Mouse (Mus musculus) gastrocnemius, adult 8-10 months (tissue): ENCODE measurements around the gene Tk1. TPM values are rescaled to one million over a fixed set of nuclear protein-coding genes. Genes with fewer than 3 reads are reported as not detected.
"Not testable (repeated sequence)": the region's sequence is repeated elsewhere in the genome, so short reads cannot be mapped to it uniquely, and the experiment has no call there.

Source experiments
- DNase-seq, 2 experiments: peaks; one replicate each; pipeline ENCODE4 v3.0.0; 2022; ENCODE audit warnings: low spot score in 2 of 2
- total RNA-seq, 4 experiments: library from RNA; stranded (reverse); gene quantifications; 2 replicates each; pipeline ENCODE4 v1.2.4; 2022

The Tk1 gene
- total RNA-seq, 4 experiments from 2014 or later, result 2.5 to 5.4 (median 4.1) TPM

DNA sequence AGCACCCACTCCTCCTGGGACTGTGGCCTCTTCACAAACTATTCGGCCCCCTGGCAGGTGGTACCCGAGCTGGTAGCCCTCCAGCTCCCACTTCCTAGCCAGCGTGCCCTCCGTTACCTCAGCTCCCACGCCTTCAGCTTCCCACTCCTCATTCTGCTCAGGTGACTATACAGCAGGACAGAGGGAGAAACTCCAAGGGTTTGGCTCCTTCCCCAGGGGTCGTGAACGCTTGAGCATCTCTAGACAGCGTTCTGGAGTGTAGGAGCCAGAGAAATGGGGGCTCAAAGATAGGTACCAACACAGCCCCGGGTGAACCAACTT lies 34.5 kb downstream of the Tk1 start:
- no peak for DNase-seq

DNA sequence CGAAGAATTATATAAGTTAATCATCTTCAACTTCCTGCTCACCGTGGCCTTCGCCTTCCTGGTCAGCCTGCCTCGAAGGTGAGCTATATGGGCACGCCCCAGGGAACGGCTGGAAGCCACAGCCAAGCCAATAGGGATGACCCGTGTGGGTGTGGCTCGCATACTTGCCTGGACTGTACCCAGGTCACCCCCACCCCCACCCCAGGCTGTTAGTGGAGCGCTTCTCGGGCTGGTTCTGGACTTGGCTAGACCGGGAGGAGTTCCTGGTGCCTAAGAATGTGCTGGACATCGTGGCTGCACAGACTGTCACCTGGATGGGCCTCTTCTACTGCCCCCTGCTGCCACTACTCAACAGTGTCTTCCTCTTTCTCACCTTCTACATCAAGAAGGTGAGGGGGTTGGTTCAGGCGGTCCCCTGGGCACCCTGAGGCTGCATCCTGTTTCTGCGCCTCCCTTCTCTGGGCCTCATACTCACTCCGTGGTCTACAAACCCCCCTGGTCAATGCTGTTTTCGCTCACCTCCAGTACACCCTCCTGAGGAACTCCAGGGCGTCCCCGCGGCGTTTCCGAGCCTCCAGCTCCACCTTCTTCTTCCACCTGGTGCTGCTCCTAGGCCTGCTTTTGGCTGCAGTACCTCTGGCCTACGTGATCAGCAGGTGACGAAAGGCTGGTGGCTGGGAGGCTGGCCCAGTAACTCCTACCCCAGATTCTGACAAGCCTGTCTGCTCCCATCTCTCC lies 35.0 kb downstream of the Tk1 start:
- no peak for DNase-seq

DNA sequence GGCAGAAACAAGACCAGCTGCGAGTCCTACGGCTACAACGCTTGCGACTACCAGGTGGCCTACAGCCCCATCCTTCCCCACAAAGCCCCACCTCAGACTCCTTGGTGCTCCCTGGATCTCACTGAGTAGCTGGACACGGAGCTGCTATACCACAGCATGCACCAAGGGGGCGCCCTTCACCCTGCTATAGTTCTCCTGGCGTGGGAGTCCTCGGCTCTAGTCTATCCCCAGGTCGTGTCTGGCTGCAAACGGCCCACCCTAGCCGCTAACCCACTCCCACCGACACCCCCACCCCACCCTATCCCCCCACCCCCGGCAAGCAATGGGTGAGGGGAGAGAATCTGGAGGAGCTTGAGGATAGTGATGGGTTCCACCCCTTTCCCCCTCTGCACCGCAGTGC lies 35.6 kb downstream of the Tk1 start:
- DNase-seq, result peak in 1 of 2 experiments; percentile 68

DNA sequence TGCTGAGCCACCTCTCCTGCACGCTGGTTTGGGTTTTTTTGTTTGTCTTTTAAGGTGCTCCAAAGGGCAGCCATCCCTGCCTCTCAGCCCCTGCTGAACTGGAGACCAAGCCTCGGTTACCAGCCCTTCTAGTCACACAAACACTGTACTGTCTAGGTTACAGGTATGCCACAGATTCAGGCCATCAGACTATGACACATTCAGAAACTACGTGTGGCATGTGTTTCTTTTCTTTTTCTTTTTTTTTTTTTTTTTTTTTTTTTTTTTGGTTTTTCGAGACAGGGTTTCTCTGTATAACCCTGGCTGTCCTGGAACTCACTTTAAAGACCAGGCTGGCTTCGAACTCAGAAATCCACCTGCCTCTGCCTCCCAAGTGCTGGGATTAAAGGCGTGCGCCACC lies 37.4 kb downstream of the Tk1 start:
- not testable (repeated sequence) for DNase-seq

DNA sequence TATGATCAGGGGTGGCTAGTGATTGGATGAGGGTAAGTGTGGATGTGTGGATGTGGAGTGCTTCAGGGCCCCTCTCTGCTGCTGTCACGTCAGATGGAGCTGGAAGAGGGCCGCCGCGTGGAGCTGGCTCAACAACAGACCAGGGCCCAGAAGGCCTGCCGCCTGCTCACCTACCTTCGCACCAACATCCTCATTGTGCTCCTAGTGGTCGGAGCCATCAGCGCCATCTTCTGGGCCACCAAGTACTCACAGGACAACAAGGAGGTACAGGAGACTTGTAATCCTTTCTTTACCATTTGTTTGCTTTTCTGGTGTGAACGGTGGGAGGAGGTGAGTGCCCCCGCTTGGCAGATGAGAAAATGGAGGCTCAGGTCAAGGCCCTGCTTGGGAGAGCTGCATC lies 39.6 kb downstream of the Tk1 start:
- DNase-seq, result peak in 1 of 2 experiments; percentile 48

DNA sequence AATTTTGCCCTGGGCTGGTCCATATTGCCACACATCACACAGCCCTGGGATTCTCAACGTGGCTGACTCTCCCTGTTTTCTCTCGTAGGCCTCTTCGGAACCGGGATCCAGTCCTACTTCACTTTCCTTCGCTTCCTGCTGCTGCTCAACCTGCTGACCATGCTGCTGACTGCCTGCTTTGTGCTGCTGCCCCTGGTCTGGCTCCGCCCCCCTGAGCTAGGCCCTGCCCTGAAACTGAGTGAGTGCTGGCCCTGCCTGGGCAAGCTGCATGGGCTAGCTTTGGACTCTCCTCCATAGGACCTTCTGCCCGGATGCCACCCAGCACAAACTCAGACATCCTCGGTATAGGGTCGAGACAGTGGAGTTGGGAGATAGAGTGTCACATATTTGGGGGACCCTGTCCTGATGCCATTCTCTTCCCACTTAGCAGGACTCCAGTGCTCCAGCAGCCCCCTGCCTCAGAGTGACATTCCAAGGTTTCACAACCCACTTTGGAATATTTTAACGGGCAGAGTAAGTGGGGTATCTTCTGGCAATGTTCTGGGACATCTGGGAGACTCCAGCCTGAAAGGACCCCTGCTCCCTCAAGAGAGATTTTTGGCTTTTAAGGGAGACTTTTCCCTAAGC lies 42.1 kb downstream of the Tk1 start:
- no peak for DNase-seq

DNA sequence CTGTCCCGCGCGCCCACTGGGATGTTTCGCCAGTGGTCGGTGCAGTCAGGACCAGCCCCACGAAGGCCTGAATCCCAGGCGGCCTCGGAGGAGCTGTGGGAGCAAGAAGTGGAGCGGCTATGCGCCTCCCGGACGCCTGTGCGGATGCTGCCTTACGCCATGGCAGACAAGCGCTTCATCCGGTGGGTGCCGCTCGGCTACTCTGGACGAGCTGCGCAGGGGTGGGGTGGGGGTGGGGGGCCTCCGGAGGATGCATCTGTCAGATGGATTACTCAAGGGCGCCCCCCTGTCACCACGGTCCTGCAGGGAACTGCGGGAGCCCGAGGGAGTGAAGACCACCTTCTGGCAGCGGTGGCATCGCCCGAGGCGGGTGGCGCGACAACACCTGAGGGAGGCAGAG lies 42.8 kb downstream of the Tk1 start:
- DNase-seq, result no peak

DNA sequence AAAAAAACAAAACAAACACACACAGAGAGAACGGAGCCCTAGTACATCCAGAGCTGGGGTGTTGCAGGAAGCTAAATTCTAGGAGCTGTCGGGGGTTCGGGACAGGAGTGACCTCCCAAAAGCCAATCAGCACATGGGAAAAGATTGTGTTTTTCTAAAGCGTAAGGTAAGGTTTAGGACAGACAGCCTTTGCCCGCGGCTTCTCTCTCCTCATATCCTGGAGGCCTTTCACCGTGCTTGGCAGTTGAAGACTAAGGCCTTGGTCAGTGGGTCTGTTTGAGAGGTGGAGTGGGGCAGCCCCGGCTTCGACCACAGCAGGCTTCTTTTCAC lies 43.2 kb downstream of the Tk1 start:
- no peak for DNase-seq

DNA sequence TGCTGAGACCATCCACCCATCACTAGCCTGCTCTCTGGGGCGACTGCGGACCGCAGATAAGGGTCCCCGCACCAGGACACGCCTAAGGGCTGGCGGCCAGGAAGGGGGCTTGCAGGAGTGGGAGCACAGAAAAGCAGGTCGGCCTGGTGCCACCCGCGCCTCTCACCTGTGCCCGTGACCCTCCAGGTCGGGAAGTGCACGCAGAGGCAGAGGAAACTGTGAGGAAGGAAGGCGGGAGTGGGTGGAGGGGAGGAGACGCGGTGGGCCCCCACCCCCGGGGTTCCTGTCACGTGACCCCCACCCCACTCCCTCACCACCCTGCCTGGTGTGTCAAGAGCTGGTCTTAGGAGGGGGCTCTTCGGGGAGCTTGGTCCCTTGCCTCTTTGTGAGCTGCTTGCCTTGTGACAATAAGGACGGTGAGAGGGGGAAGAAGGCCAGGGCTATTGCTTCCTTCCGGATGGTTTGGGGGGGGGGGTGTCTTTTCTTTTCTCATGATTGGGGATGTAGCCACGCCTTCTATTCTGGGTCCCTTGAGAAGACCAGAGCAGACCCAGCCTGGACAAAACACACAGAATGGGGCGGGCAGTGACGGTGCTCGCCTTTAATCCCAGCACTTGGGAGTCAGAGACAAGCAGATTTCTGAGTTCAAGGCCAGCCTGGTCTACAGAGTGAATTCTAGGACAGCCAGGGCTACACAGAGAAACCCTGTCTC lies 43.7 kb downstream of the Tk1 start, which contains the start of the genes Tmc8 and Tmc6:
Gene Tmc8 (plus strand): TSS at position 84 of the 712 bp plus-strand sequence.
Gene Tmc6 (minus strand): TSS at position 206 of the 712 bp plus-strand sequence.
- DNase-seq, result no peak

DNA sequence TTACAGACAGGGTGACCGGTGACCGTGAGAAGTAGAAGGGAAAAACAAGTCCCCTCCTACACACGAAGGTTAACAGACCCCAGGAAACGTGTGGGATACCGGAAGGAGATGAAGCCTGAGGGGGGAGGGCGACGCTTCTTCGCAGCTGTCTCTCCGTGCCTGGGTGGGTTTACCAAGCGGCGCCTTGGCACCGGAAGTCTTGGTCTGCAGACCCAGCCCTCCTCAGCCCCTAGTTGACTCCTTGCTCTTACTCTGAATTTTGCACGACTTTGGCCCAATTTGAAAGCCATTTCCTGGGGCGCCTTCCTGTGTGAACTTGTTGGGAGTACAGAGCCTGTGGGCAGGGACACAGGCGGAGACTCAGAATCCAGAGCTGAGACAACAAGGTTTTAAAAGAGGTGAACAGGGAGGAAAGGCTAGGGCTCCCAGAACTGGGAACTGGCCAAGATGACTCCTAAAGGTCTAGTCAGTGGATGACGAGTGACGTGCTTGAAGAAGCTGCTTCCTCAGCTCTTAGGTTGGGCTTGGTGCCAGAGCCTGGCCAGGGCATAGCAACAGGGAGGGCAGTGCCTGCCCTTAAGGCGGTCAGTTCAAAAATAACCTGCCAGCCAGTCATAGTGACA lies 44.6 kb downstream of the Tk1 start:
- DNase-seq, result peak in 1 of 2 experiments; percentile 67

DNA sequence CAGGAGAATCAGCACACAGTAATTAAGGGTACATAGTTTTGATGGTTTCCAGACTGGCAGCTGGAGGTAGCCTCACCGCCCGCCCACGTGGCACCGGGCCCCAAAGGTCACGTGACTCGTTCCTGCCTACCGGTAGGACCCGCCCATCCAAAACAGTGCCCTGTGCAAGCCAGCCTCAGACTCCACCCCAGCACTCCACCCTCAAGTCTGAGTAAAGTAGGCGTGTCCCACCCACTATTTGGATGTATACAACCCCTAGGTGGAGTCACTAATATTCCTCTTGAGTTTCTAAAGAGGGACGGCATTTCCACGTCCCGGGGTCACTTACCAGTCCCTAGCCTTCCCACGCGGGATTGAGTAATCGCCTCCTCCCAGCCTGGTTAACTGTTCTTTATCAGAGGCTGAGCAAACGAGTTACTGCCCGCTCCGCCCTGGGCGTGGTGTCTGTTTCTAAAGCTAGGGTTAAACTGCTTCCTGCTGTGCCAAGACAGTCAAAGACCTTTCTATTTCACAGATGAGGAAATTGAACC lies 45.2 kb downstream of the Tk1 start:
- DNase-seq, result peak; percentile 70 to 73

DNA sequence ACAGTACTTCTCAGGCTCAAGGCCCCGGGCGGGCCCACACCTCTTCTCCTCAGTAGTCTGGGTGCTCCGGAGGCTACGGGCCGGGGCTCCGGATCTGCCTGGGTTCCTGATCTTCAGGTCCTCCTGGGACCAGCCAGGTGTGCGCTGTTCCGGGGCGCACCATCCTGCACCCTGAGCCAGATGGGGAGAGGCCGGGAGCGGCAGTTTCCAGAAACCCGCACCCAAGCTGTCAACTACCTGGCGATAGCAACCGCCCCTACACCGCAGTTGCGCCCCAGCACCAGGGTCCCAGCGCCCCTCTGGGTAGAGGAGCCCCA lies 45.7 kb downstream of the Tk1 start:
- DNase-seq, result no peak

DNA sequence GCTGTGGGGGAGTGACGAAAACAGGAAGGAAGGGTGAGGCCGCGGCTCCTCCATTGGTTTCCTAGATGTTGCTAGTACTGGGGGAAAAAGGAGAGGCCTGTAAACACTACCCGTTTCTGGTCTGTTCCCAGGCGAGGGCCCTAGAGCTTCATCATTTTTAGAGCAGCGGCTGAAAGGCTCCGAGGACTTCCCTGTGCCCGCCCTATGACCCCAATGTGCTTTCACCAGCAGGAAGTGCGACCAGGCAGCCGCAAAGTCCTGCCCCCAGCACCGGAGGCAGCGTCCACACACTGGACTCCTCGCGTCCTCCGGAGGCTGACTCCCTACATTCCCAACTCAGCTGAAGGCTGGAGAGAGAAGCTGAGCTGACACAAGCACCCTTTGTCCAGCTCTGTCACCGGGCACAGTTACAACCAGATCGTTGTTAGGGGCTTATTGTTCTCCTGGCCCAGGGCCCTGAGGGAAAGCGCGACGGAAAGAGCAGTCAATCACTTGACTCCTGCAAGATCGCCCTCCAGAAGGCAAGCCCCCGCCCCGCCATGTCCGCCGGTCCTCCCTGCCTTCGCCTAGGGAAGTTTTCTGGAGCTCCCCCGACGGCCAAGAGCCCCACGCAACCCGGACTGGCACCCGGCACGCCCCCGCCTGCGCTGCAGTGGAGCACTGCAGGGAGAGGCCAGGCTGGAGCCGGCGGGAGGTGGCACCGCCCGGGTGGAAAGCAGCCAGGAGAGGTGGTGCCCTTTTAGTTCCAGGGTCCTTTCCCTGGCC lies 46.3 kb downstream of the Tk1 start:
- DNase-seq, result peak in 1 of 2 experiments; percentile 38

DNA sequence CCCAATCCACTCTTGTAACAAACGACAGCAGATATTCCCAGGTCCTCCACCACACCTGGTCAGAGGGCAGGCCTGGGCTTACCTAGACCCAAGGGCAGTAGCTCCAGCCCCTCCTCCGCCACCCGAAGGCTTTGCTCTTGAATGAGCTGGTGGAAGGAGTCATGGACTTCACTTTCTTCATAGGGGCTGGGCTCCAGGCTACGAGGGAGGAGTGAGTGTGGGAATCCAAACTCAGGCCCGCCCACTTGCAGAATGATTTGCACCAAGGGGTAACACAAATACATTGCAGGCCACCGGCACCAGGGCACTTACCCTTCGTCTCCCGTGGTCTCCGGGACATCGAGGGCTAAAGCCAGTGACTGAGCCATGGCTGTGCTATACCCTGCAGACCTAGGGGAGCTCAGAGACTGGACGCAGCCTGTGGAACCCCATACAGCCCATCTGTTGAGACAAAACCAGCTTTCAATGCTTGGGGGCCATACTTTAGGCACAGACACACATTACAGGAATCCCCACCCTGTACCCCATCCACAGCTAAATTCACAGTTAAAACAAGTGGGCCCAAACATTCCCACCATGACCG lies 47.0 kb downstream of the Tk1 start:
- DNase-seq, result no peak

DNA sequence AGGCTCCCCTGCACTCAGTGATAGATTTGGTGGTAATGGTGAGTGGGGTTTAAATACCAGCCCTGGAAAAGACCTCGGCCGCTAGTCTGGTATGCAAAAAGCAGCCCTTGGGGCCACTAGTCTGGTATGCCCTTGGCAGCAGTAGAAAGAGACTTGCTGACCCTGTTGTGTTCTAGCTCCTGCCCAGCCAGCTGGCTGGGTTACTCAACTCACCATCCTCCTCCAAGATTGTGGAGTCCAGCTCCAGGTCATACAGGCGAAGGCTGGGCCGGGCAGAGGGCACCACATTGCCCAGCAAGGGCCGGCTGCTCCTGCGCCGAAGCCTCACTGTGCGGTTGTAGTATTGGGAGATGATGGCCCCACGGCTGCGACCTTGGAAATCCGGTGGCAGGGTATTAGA lies 47.9 kb downstream of the Tk1 start:
- no peak for DNase-seq

DNA sequence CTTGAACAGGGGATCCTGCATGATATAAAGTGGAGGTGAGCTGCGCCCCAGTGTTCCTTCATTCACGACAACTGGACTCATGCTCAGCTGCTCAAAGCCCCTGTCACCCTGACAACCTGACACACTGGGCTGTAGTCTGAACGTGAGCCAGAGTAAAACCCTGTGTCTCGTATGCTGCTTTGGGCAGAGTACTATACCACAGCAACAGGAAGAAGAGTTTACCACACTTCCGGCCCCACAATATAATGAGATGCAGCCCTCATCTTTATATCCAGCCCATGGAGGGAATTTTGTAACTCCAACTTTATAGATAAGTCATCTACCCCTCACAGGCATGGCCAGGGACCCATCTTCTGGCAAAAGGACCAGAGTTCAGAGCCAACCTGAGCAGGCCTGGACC lies 48.8 kb downstream of the Tk1 start:
- DNase-seq, result no peak

DNA sequence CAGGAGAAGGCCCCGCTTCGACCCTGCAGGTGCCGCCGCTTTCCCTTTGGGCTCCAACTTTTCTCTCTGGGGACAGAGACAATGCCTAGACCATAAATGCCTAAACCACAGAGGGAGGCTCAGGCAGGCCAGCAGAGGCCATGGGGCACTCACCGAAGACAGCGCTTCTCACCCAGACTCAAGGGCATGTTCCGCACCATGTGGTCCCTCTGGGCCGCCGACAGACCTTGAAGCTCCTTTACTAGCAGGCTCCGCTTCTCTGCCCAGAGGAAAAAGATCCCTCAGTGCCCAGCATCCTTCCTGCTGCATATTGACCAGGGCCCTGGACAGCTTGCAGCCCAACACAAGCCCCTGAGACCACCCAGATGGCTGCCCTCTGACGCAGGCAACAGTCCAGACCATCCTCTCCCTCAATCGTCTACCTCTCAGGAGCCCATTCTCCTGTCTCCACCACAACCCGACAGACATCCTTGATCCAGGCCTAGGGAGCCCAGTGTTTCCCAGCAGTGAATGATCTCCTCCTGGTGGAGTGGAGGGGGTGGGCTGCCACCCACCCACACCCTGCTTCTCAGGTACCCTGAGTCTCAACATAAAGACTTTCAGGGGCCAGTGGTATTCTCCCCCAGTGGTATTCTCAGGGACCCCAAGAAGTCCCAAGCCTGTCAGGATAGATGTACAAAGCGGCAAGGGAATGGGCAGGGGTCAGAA lies 49.7 kb downstream of the Tk1 start:
- no peak for DNase-seq

DNA sequence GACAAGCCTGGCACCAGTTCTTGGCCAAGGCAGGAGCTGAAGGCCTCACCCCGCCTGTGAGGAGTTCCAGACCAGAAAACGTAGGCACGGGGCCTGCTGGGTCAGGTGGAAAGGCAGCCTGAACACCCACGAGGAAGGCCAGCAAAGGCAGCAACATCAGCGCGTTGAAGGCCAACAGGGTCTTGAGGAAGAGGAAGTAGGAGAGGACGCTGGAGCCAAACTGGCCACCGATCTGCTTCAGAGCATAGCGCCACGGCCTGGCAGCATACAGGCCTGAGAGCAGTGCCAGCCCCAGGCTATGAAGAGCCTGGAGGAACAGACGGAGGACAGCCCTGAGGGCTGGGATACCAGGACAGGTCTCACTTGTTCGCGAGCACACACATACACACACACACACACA lies 50.4 kb downstream of the Tk1 start:
- no peak for DNase-seq

DNA sequence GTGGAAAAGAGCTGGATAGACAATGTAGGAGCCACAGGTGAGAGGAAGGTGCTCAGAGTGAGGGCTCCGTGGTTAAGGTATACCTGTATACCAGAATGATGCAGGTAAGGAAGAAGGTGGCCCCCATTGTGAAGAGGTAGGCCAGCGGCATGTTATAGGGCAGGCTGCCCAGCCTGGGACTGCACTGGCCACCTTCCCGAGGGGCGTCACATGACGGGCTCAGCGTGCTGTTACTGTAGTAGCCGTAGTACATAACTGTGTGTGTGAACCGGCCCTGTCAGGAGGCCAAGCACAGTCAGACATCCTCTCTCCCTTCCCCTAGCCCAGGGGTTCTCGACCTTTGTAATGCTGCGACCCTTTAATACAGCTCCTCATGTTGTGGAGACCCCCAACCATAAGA lies 51.0 kb downstream of the Tk1 start:
- DNase-seq, result no peak

DNA sequence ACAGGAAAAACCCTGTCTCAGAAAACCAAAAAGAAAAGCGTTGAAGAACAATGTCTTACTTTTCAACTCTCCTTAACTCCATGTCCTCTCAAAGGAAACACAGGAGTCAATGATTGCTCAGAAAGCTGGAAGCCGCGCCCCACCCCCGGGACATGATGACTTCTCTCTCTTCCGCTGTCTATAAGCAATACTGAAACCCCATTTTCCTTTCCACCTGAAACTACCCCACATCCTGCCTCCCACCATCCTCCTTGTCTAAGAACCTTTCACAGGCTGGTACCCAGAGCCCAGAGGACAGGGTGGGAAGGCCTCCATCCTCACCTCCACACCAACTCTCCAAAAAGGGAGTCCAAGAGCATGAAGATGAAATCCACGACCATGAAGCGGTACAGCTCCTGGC lies 53.5 kb downstream of the Tk1 start:
- no peak for DNase-seq
